ENCODE assay signal across 9 mouse cellular contexts in the genomic region with DNA sequence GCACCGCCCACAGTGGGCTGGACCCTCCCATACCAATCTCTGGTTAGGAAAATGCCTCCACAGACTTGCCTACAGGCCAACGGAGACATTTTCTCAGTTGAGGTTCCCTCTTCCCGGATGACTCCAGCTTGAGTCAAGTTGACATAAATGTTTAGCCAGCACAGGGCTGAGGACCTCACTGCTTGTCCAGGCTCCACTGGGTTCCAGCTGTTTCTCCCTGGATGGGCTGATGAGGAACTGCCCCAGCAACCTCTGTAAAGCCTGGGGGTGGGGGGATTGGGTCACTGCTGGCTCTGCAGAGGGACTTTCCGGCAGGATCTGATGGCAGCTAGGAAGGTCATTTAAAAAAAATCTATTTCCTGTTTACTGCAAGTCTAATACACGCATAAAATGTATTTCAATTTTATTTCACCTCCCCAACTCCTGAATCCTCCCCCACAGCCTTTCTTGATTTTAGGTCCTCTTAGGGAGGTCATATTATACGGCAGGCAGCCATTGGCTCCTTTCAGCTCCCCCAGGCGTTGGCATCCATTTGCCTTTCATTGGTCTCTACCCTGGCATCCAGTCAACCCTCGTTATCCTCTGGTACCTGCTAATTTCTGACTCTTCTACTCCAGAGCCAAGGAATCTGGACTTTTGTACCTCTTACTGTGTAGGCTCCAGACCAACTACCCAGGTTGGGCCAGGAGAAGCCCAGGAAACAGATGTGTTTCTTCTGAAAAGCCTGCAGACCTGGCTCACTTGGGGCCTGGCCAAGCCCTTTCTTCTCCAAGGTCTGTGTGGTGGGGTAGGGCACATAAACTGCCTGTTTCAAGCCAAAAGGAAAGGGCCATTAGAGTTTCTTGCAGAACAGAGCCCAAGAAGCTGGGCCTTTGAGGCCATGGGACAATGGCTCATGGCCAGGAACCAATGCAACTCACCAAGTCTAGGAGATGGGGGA. TPM values are rescaled to one million over a fixed set of nuclear protein-coding genes. Genes with fewer than 3 reads are reported as not detected.
DNase-seq lines count a peak whose midpoint lies in the region; ATAC-seq and TF ChIP-seq lines count a peak whose summit lies in the region.
"Had no signal": no experiment of that assay in that cellular context is flagged by ENCODE, and none has a peak within 500 bp of the region (broad histone marks: within the 10 kb centered on the region; RNA-seq: fewer than 3 reads in every experiment).

No protein-coding gene starts in this region.

- no peak overlapping the region for H3K9ac ChIP-seq in hindbrain, postnatal 0 days (replicated peaks; ENCODE audit: low read length)
- no peak overlapping the region for H3K9ac ChIP-seq in intestine, embryonic 16.5 days (ENCODE audit: low read depth, low read length)

- 78% methylated on average over 8 of the region's 8 CpGs for WGBS in hindbrain, postnatal 0 days
- 92% methylated on average over 8 of the region's 8 CpGs for WGBS in hindbrain, embryonic 10.5 days
- WGBS in intestine, embryonic 16.5 days: 79% methylated on average over 8 of the region's 8 CpGs

- no peaks in the 10 kb centered on the region for H3K9me3 ChIP-seq in hindbrain, postnatal 0 days (ENCODE audit: low read length)
- no peaks in the 10 kb centered on the region for H3K9me3 ChIP-seq in hindbrain, embryonic 10.5 days
- no peaks in the 10 kb centered on the region for H3K9me3 ChIP-seq in intestine, embryonic 16.5 days (ENCODE audit: control insufficient read depth, low read length)

- no peak for TF ChIP-seq CTCF in hindbrain, postnatal 0 days (IDR thresholded peaks at IDR 0.05; ENCODE audit: low read depth)

- ATAC-seq in hindbrain, postnatal 0 days: no peak
- ATAC-seq in intestine, embryonic 16.5 days: no peak
- ATAC-seq in erythroblast, adult 5-6 weeks (replicated peaks; ENCODE audit: low FRiP score, poor library complexity, severe bottlenecking): no peak

- no peaks in the 10 kb centered on the region for H3K4me1 ChIP-seq in hindbrain, postnatal 0 days (ENCODE audit: insufficient read depth, low read length)
- H3K4me1 ChIP-seq in hindbrain, embryonic 10.5 days (replicated peaks): peaks cover 35% of the 10 kb centered on the region
- H3K4me1 ChIP-seq in brown adipose tissue, adult 24 weeks (ENCODE audit: control insufficient read depth, insufficient read depth, insufficient read length, low read length): peaks cover 45% of the 10 kb centered on the region
- H3K4me1 ChIP-seq in intestine, embryonic 16.5 days (ENCODE audit: control insufficient read depth, insufficient read depth, low read length): peaks cover 12% of the 10 kb centered on the region

- H3K27ac ChIP-seq in hindbrain, postnatal 0 days: no peak overlapping the region
- no peak overlapping the region for H3K27ac ChIP-seq in hindbrain, embryonic 10.5 days
- H3K27ac ChIP-seq in brown adipose tissue, adult 24 weeks (replicated peaks; ENCODE audit: low read depth, low read length): peak overlapping the region; percentile 82
- peak overlapping the region; percentile 47 for H3K27ac ChIP-seq in intestine, embryonic 16.5 days (ENCODE audit: low read length)

- H3K36me3 ChIP-seq in hindbrain, postnatal 0 days (ENCODE audit: insufficient read depth, low read length): no peaks in the 10 kb centered on the region
- H3K36me3 ChIP-seq in hindbrain, embryonic 10.5 days: peaks cover 5% of the 10 kb centered on the region
- H3K36me3 ChIP-seq in intestine, embryonic 16.5 days (ENCODE audit: control insufficient read depth, insufficient read depth, low read length): no peaks in the 10 kb centered on the region

- no peak overlapping the region for H3K4me2 ChIP-seq in hindbrain, postnatal 0 days (ENCODE audit: low read depth, low read length)
- no peak overlapping the region for H3K4me2 ChIP-seq in intestine, embryonic 16.5 days (ENCODE audit: low read depth, low read length)

- no peaks in the 10 kb centered on the region for H3K27me3 ChIP-seq in hindbrain, postnatal 0 days (ENCODE audit: insufficient read depth, low read length)
- no peaks in the 10 kb centered on the region for H3K27me3 ChIP-seq in hindbrain, embryonic 10.5 days (ENCODE audit: insufficient read depth, poor library complexity, severe bottlenecking)
- no peaks in the 10 kb centered on the region for H3K27me3 ChIP-seq in intestine, embryonic 16.5 days (replicated peaks; ENCODE audit: control insufficient read depth, insufficient read depth, low read length)

- no peak overlapping the region for H3K4me3 ChIP-seq in hindbrain, postnatal 0 days (ENCODE audit: low read length)
- H3K4me3 ChIP-seq in hindbrain, embryonic 10.5 days: no peak overlapping the region
- no peak overlapping the region for H3K4me3 ChIP-seq in brown adipose tissue, adult 24 weeks (ENCODE audit: insufficient read depth, low read depth, low read length)
- H3K4me3 ChIP-seq in intestine, embryonic 16.5 days (ENCODE audit: low read length): no peak overlapping the region

- peak; percentile 47 for DNase-seq in hindbrain, postnatal 0 days (ENCODE audit: low spot score)
- no peak for DNase-seq in hindbrain, embryonic 10.5 days (ENCODE audit: low spot score)
- DNase-seq in lung, postnatal 14 days: peak; percentile 26
- no peak for DNase-seq in retina, embryonic 14.5 days (ENCODE audit: low spot score)
- DNase-seq: embryo, embryonic 11 days; retina, postnatal 1 day had no signal

RNA-seq across cellular contexts. Expression of a gene that starts 42.4 kb away (rescaled TPM):
- 7.1 and 14.8 TPM in 2 replicates for total RNA-seq in hindbrain, postnatal 0 days (2014; rRNA removed)
- 6.7 and 7.1 TPM in 2 replicates for polyA plus RNA-seq in hindbrain, postnatal 0 days (2015; fragmentation: Nextera tagmentation; extraction: Ambion mirVana)
- 1.2 and 1.5 TPM in 2 replicates for polyA plus RNA-seq in hindbrain, embryonic 10.5 days (2016; fragmentation: Nextera tagmentation; extraction: Ambion mirVana)
- 2.9 TPM in 2 replicates for polyA plus RNA-seq in brown adipose tissue, adult 24 weeks (2012; ENCODE audit: insufficient read depth, insufficient read length, missing spikeins)
- 3.9 and 4.2 TPM in 2 replicates for polyA plus RNA-seq in intestine, embryonic 16.5 days (2015; fragmentation: Nextera tagmentation; extraction: Ambion mirVana)
- not detected in 2 replicates for total RNA-seq in erythroblast, adult 5-6 weeks (2015; ENCODE audit: low replicate concordance)
- 0.28 and 0.34 TPM in 2 replicates for total RNA-seq in erythroblast, adult 5-6 weeks (2017; ENCODE audit: low replicate concordance)

RNA-seq across cellular contexts. Expression of a gene that starts 56.1 kb away (rescaled TPM):
- 49.6 and 59.3 TPM in 2 replicates for total RNA-seq in hindbrain, postnatal 0 days (2014; rRNA removed)
- polyA plus RNA-seq in hindbrain, postnatal 0 days (2015; fragmentation: Nextera tagmentation; extraction: Ambion mirVana): 31.0 and 33.4 TPM in 2 replicates
- polyA plus RNA-seq in hindbrain, embryonic 10.5 days (2016; fragmentation: Nextera tagmentation; extraction: Ambion mirVana): 33.1 and 36.9 TPM in 2 replicates
- 6.4 and 12.2 TPM in 2 replicates for polyA plus RNA-seq in brown adipose tissue, adult 24 weeks (2012; ENCODE audit: insufficient read depth, insufficient read length, missing spikeins)
- 77.9 and 86.6 TPM in 2 replicates for polyA plus RNA-seq in intestine, embryonic 16.5 days (2015; fragmentation: Nextera tagmentation; extraction: Ambion mirVana)
- total RNA-seq in erythroblast, adult 5-6 weeks (2015; ENCODE audit: low replicate concordance): 44.1 and 50.7 TPM in 2 replicates
- 49.2 and 63.3 TPM in 2 replicates for total RNA-seq in erythroblast, adult 5-6 weeks (2017; ENCODE audit: low replicate concordance)

Comparison
In these comparisons a context has a peak if more than half of its experiments do, and no peak if none do; other contexts are left out.
1. DNase-seq: peak in hindbrain, postnatal 0 days (single experiment) and lung, postnatal 14 days (single experiment); none in hindbrain, embryonic 10.5 days (single experiment) and retina, embryonic 14.5 days (single experiment).
2. H3K27ac ChIP-seq: peak in brown adipose tissue, adult 24 weeks (single experiment) and intestine, embryonic 16.5 days (single experiment); none in hindbrain, postnatal 0 days (single experiment) and hindbrain, embryonic 10.5 days (single experiment).